Mouse (Mus musculus): ENCODE results near the gene Tmem268.

GRCm38 (mm10) chr4:63594459-63595110 is 36.0 kb downstream of the Tmem268 start:
- no peak for TF ChIP-seq POLR2A (IDR thresholded peaks at IDR 0.05; ENCODE audit: insufficient read length, low read depth)
- no peak for TF ChIP-seq CEBPB (IDR thresholded peaks at IDR 0.05; ENCODE audit: insufficient read depth, poor library complexity, severe bottlenecking)
- peak; percentile 63 for TF ChIP-seq TCF12 (IDR thresholded peaks at IDR 0.05; ENCODE audit: insufficient read depth, poor library complexity, severe bottlenecking)
- TF ChIP-seq POLR2AphosphoS2 (IDR thresholded peaks at IDR 0.05; ENCODE audit: insufficient read length, low read depth) = no peak
- no peak for TF ChIP-seq REST (IDR thresholded peaks at IDR 0.05; ENCODE audit: insufficient read depth, insufficient read length)
- no peak for TF ChIP-seq E2F4 (IDR thresholded peaks at IDR 0.05; ENCODE audit: insufficient read depth)
- peak; percentile 29 to 83 (median 73) for TF ChIP-seq MYOD1 (IDR thresholded peaks at IDR 0.05; ENCODE audit: control insufficient read depth in 1 of 3, insufficient read length in 2 of 3, low read depth in 2 of 3)
- TF ChIP-seq USF1 (IDR thresholded peaks at IDR 0.05; ENCODE audit: low read depth) = no peak
- peak; percentile 73 for TF ChIP-seq SRF (IDR thresholded peaks at IDR 0.05; ENCODE audit: control insufficient read depth, insufficient read length, low read depth)
- TF ChIP-seq MAX (IDR thresholded peaks at IDR 0.05; ENCODE audit: low read depth) = no peak
